Mouse (Mus musculus) bone marrow macrophage, adult 2 months (primary cell): ENCODE measurements at regions not wholly inside any gene's neighbourhood (a gene's known extent, or its start where the extent isn't known, plus 50 kb on each side); places are given as distances from the start of the nearest gene placed in this dataset.

ENCODE experiments used
- CTCF ChIP-seq: IDR thresholded peaks from 2 replicates; pipeline ENCODE4 v1.5.1; 2012; ENCODE audit warnings: low read depth, mild to moderate bottlenecking, low read length, moderate library complexity
- POLR2A ChIP-seq: IDR thresholded peaks from 2 replicates; pipeline ENCODE4 v1.6.1; 2012; ENCODE audit warnings: mild to moderate bottlenecking, low read depth, low read length, borderline replicate concordance

DNA sequence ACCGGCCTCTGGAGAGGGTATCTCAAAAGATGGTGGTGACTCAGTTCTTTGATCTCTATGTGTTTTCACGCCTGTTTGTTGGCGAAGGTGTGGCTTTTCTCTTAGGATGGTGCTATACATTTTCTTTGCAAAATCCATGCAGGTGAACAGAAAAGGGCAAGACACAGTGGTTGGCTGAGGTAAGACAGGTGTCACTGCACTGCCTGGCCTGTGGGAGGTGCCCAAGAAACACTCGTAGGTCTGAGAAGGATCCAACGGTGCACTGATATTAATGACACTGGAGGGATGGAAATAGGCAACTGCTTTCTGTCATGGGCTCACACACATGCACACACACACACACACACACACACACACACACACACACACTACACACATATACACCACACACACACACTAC is 283.1 kb downstream of the Vrk1 start:
- TF ChIP-seq CTCF = no peak
- TF ChIP-seq POLR2A = no peak
